Mouse (Mus musculus) bone marrow, adult 2 months (tissue): ENCODE measurements at regions not wholly inside any gene's neighbourhood (a gene's known extent, or its start where the extent isn't known, plus 50 kb on each side); places are given as distances from the start of the nearest gene placed in this dataset.

Source experiments
- CTCF ChIP-seq: fragments of 200-500 bp; IDR thresholded peaks from 2 replicates; pipeline ENCODE4 v1.5.1; 2011; ENCODE audit warnings: low read length, control low read depth; ENCODE audit not compliant: control insufficient read depth, insufficient read depth
- POLR2A ChIP-seq: fragments of 200-500 bp; IDR thresholded peaks from 2 replicates; pipeline ENCODE4 v1.6.1; 2011; ENCODE audit warnings: low read depth, mild to moderate bottlenecking, control low read depth, low read length, borderline replicate concordance; ENCODE audit not compliant: control insufficient read depth

GRCm38 (mm10) chr7:73233539-73234158, 141.7 kb upstream of the Rgma start:
- TF ChIP-seq POLR2A (no peak), CTCF (no peak)
